Mouse (Mus musculus) left cerebral cortex, adult 9 months (tissue): ENCODE results near the gene Cldnd1.

Experiments
- DNase-seq, 2 experiments: peaks; one replicate each; pipeline ENCODE4 v3.0.0; 2022; ENCODE audit warnings: low spot score in 2 of 2

Gene Cldnd1

DNA sequence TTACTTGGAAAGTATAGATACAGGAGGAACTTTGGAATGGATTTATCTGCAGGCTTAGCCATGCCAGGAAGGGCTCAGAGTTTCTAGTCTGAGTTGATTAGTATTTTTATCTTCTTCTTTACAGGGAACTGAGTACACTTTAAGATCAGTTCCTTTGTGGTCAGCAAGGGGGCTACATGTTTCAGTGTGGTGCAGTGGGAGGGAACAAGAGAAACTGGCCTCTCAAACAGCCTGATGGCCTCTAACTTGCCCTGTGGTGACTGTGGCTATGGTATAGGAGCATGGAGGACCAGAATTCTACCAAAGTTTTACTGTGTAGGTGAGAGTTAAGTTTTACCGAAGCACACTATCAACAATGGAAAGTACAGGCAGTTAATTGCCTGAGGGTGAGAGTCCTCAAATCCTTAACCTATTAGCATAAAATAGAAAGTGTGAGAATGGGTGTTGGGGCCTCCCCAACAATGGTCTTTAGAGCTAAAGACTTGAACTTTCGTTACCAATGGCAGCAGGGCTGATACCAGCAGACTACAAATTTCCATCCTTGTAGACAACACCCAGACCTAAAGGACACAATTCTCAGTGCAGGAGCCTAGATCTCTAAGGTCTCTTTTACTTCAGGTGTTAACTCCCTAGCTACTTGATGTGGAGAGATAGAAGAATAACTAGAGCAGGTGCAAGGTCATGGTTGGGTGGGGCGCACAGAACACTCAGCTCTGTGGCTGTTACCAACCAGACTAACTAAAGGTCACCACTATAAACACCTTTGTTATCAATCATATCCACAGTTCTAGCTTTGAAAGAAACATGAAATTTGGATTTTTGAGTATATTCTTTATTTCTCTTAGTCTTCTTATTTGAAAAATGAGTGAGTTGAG lies 18.9 kb upstream of the Cldnd1 start:
- DNase-seq, result no peak

DNA sequence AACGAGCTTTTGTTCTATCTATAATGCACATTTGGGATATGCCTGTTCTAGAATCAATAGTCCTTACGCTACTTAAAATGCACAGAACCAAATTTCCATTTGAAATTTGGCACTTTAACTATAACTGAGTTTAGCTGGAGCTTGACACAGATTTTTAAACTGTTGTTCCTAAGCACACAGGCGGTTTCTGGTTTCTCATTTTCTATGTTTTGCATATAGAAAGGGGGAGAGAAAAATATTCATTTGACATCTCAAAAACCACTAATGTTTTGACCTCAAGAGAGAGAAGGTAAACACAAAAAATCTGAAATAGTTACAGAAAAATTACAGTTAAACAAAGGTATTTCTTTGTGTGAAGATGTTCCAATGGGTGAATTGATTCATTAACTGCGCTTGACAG lies 18.2 kb upstream of the Cldnd1 start:
- no peak for DNase-seq

DNA sequence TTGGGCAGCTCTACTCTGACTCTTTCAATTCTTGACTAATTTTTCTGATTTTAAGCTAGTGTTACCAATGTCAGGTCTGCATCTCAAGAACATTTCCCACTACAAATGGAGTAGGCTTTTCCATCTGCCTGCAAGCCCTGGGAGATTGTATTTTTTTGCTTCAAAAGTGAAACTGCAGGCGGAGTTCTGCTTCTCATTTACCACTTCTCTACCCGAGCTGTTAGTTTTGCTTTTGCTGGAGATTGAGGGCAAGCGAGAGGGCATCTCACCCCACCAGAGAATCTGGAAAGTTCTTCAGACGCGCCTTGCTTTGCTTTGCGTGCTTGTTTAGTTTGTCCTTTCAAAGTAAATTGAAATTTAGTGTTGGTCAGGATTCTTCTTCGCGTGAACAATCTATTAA lies 15.5 kb upstream of the Cldnd1 start:
- DNase-seq, result no peak

DNA sequence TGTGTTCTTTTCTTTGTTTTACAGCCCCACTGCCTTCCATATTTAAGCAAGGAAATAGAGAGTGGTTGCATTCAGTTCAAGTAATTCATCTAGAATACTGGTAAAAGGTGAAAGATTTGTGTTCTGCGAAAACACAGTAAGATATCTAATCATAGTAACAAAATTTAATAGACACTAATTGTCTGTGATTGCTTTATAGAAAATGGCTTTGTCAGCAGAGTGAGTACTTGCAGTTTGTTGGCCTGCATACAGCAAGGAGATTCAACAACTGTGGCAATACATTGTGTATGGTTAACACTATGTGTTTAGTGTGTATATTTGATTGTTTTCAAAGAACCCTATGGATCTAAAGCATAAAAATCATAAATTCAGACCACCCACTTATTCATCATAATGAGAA lies 14.6 kb upstream of the Cldnd1 start:
- DNase-seq, result no peak

DNA sequence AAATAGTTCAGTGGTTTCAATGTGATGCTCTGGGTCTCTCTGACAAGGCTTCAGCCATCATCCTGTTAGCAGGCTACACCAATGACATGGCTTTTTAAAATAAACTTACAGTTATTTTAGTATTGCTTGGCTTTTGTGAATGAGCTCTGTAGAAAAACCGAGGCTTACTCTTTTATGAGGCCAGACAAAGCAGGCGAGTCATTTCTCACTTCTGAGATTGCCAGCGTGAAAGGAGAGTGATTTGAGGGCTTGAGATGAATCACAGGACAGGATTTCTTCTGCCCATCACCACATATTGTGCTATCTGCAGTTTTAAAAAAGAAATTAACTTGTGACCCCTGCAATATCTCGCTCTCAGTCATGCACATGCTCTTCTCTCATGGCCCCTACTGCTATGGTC lies 12.7 kb upstream of the Cldnd1 start:
- DNase-seq, result no peak

DNA sequence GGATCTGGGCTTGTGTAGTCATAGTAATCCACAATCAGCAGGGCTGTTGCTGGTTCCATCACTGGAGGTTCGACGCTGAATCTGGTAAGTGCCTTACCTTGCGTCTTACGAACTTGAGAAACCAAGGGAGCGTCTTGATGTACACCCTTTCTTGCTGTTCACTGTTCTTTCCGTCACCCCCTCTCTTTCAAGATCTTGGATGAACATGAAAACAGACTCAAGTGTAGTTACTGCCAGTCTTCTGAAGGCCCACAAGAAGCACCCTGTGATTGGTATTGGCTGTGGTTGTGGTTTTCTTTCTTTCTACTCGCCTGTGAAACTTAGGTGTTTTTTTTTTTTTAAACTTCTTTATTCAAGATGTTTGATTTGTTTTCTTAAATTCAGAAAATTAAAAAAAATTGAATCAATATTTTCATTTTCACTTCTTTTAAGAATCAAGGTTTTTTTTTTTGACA lies 9.0 kb upstream of the Cldnd1 start, which contains the start of gene Gpr15:
Gene Gpr15 (minus strand): TSS at position 405 of the 455 bp plus-strand sequence.
- no peak for DNase-seq

DNA sequence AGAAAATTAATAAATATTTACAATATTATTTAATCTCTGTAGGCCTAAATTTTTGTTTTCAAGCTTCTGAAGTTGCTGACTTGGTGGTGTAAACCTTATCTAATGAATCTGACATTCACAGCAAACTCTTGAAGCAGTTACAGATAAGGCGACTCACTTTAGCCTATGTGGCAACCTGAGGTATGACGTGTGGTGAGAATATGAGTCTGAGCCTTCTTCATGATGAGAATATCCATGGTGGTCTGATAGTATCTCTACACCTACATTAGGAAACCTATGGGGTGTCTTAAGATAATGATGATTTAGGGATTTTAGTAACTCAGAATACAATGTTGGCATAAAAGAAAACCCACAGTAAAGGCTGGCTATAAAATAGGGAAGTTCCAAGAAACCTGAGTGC lies 5.4 kb upstream of the Cldnd1 start:
- DNase-seq, result no peak

DNA sequence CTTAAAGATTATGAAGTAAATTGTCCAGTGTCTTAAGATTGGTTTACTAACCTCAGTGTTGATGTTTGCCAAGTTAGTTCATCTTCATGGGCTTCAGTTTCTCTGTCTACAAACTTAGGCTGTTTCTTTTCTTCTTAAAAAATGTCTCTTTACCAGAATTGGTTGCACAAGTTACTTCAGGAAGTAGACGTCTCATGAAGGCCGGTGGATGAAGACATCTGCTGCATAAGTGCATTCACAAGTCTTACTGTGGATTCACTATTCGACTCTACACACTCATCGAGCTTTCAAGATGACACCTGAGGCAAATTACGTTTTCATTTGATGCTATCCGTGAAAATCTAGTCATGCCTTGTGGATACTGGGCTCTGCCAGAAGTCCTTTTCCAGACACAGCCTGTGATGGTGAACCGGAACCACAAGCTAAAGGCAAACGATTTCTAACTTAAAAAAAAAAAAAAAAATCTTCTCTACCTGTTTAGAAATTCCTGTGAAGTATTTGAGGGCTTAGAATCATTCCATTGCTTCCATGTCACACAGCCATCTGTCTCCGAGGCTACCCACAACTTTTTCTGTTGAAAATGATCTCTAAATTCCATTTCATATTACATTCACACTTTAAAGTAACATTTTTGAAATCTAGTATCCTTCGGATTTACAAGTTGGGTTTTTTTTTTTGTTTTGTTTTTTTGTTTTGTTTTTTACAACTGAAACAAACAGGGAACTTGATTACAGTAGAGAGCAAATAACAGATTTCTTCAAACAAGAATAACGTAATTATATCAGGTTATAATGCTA lies 832 bp upstream of the Cldnd1 start:
- no peak for DNase-seq

DNA sequence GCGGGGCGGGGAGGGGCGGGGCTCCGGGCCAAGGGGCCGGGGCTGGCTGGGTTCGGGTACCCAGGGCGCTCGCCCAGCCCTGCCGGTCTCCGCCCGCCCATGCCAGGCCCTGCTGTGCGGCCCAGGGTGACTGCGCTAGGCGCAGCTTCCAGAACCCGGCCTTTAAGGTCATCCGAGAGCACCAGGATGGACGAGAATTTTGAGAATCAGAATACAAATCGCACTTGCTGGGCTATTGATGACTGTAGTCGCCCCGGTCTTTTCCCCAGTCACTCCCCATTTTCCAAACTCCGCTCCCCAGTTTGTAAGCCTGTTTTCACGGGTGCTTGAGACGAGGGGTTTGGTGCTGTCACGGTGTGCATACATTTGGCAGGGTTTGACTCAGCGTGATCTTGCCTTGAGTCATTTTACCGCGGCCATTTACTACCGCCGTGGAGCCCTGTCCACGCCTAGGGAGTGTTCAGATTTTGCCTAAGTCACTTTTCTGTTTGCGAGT lies 514 bp downstream of the Cldnd1 start:
- no peak for DNase-seq

DNA sequence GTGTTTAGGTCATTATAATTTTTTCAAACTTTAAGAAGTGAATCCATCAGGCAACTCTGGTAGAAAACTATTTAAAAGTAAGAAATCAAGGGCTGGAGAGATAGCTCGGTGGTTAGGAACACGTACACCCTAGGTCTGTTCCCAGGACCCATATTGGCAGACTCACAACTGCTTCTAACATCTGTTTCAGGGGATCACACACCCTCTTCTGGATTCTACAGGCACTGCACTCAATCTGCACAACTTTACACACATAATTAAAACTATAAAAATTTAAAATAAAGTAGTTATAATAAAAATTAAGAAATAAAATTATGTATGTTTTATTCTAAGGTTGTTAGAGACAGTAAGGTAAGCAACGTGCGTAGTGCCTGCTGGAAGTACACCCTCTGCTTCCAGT lies 10.5 kb downstream of the Cldnd1 start:
- DNase-seq, result no peak

DNA sequence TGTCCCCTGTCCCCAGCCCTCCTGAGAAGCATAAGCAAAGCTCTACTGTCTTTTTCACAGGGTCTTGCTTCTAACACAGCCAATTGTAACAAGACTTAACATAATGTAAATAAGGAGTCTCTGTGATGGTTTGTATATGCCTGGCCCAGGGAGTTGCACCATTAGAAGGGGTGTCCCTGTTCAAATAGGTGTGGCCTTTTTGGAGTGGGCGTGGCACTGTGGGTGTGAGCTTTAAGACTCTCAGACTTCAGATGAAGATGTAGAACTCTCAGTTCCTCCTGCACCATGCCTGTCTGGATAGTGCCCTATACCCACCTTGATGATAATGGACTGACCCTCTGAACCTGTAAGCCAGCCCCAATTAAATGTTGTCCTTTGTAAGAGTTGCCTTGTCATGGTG lies 11.1 kb downstream of the Cldnd1 start:
- DNase-seq, result no peak

DNA sequence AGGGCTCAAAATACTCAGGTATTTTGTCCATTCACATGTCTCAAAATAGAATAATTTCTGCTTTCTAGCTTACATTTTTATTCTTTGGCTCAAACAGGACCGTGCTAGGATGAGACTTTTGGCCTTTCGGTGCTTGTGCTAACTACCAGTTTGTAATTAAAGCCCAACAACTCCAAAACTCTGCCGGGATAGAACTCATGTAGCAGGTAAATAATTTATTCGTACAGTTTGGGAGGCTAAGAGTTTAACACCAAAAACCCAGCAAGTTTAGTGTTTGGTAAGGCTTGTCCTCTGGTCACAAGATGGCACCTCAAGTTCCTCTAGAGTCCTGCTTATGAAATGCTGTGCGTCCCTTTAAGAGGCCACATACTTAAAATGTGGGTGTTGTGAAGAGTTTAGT lies 13.0 kb downstream of the Cldnd1 start:
- DNase-seq, result no peak

DNA sequence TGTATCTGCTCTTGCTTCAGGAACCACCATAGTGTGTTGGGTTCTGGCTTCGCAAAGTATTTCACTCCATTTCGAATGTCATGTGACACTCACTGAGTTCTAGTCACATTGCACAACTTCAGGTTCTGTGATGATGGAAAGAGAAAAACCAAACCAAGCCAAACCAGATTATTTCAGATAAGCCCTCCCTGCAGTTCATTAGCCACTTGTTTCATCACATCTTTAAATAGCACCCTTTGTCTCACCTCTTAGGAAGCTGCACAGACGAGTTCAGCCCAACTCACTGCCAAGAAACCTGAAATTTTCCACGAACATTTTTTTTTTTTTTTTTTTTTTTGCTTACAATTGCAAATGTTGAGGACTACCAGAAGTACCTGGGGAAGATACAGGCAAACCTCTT lies 19.0 kb downstream of the Cldnd1 start:
- no peak for DNase-seq

DNA sequence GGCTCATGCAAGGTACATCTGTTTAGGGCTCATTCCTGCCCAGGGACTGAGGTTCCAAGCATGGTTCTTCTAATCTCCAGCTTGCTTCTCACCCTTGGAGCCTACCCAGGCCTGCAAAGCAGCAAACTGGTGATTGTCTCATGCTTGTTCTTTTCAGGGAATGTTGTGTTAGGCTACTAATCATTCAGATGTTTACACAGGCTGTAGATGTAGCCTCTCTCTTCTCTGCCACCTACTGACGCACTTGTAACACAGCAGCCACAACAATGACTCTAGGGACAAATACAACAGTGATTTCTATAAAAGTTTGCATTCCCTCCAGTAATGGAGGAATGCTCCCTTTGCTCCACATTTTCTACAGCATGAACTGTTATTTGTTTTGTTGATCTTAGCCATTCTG lies 23.6 kb downstream of the Cldnd1 start:
- DNase-seq, result no peak

DNA sequence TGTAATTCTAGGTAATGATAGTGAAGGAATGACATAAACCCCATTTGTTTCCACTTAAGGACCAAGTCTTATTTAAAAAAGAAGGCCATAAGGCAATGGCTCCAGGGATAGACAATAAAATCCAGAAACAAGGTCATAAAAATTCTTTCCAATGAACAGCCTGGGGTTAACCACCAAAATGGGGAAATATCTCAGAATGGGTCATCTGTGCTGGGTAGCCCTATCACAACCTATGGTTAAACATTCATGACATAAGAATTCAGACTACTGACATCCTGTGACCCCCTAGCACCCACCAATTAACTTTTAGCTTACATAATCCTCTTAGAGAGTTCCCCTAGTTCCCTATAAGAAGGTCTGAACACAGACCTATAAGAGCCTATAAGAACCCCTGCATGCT lies 28.5 kb downstream of the Cldnd1 start:
- DNase-seq, result no peak

DNA sequence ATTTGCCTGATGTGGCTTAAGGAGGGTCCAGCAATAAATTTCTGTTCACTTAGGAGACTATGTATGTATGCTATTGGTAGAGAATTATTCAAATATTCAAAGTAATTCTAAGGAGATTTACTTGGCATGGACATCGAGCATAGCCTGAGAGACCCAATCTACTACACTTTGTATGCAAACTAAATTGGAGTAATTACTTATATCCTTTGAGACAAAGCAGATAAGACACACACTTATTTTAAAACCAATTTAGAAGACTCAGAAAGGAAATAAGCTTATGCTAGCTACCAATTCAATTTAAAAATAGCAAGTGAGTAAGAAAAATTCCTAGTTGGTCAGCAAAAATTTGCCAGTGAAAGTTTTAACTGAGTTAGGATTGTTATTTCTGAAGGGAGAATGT lies 35.4 kb downstream of the Cldnd1 start, which contains the start of gene Olfr172:
Gene Olfr172 (minus strand): TSS at position 101 of the 400 bp plus-strand sequence.
- no peak for DNase-seq
